Mouse (Mus musculus) hindbrain, embryonic 13.5 days (tissue): Measurements from ENCODE around the gene 1190005I06Rik. TPM values are rescaled to one million over a fixed set of nuclear protein-coding genes. Genes with fewer than 3 reads are reported as not detected.

ENCODE experiments used
- ATAC-seq: fragments of 200-750 bp; cut with Nextera tagmentation; 2 replicates; pipeline ENCODE4 v1.8.0; 2017; ENCODE audit warnings: moderate TSS enrichment; ENCODE audit not compliant: low FRiP score
- H3K27ac ChIP-seq: fragments of 300-500 bp; sonication (generic); 2 replicates; pipeline ENCODE4 v1.5.1; 2015; ENCODE audit warnings: inconsistent platforms, mild to moderate bottlenecking, moderate library complexity
- H3K27me3 ChIP-seq: fragments of 300-500 bp; sonication (generic); 2 replicates; pipeline ENCODE4 v1.6.1; 2015; ENCODE audit warnings: mild to moderate bottlenecking, inconsistent platforms
- H3K36me3 ChIP-seq: fragments of 300-500 bp; sonication (generic); 2 replicates; pipeline ENCODE4 v1.6.1; 2015; ENCODE audit warnings: mild to moderate bottlenecking, inconsistent platforms
- H3K4me1 ChIP-seq: fragments of 300-500 bp; sonication (generic); replicated peaks from 2 replicates; pipeline ENCODE4 v1.6.1; 2015; ENCODE audit warnings: inconsistent platforms
- H3K4me2 ChIP-seq: fragments of 300-500 bp; sonication (generic); 2 replicates; pipeline ENCODE4 v1.6.1; 2015; ENCODE audit warnings: inconsistent platforms, mild to moderate bottlenecking, moderate library complexity
- H3K4me3 ChIP-seq: fragments of 300-500 bp; sonication (generic); 2 replicates; pipeline ENCODE4 v1.5.1; 2015; ENCODE audit warnings: mild to moderate bottlenecking, inconsistent platforms
- H3K9ac ChIP-seq: fragments of 300-500 bp; sonication (generic); 2 replicates; pipeline ENCODE4 v1.6.1; 2015; ENCODE audit warnings: mild to moderate bottlenecking, inconsistent platforms
- H3K9me3 ChIP-seq: fragments of 300-500 bp; sonication (generic); 2 replicates; pipeline ENCODE4 v1.6.1; 2016; ENCODE audit warnings: inconsistent platforms
- WGBS: fragments of 180-500 bp; shearing (Covaris S2); methylation state at CpG from one replicate; pipeline ENCODE4 v1.1.7; 2015; 5-methylcytosine and 5-hydroxymethylcytosine counted together
- polyA plus RNA-seq: library from polyadenylated mRNA; unstranded; fragments of >200 nt; fragmentation: Nextera tagmentation; extraction: Ambion mirVana; gene quantifications from 2 replicates; pipeline ENCODE4 v1.2.1, GENCODE M21; 2015

1190005I06Rik gene
- polyA plus RNA-seq, 1 experiment from 2014 or later: 11.0 TPM

- no peak overlapping the region for H3K9ac ChIP-seq
- H3K36me3 ChIP-seq: peaks cover 20% of the 10 kb centered on the region
- H3K4me1 ChIP-seq: peaks cover 16% of the 10 kb centered on the region
- H3K27ac ChIP-seq: no peak overlapping the region
- H3K9me3 ChIP-seq: no peaks in the 10 kb centered on the region
- no peaks in the 10 kb centered on the region for H3K27me3 ChIP-seq
- 95% methylated on average over 10 of the region's 10 CpGs for WGBS
- H3K4me3 ChIP-seq: no peak overlapping the region
- no peak overlapping the region for H3K4me2 ChIP-seq
- ATAC-seq: no peak
Observed at GRCm38 (mm10) chr8:120585521-120585920, 61.9 kb downstream of the 1190005I06Rik start.

DNA sequence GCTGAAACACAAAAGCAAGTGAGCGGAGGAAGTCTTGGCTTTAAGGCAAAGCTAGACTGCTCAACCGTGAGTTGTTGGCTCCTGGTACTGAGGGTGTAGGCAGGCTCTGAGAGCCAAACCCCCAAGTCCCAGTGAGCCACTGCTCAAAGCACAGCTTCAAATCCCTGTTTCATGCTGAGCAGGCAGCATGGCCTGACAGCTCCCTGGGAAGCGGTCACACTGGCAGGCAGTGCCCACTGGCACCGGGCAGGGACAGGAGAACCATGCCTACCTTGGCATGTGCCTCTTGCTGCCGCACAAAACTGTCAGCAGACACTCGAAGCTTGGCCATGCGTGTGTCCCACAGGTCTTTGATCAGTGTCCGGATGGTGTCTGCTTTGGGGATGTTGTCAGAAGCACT lies 65.6 kb downstream of the 1190005I06Rik start:
- Histone ChIP-seq H3K36me3 (peaks cover 55% of the 10 kb centered on the region), H3K27ac (no peak overlapping the region), H3K9ac (no peak overlapping the region)

DNA sequence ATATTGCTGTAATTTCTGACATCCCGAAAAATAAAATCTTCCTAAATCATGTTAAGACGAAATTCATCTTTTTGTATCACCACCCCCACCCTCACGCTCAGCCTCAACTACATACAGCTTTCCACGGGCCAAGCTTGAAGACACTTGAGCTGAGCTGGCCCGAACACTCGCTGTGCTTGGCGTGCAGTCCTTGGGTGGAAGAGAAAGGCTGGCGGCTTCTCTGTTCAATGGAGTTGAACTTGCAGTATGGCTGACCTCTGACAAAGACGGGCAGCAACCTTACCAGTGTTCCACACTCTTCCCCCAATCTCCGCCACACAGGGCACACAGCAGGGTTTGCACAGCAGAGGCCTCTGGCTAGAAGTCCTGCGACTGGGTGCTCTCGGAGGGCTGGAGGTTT lies 66.1 kb downstream of the 1190005I06Rik start:
- ATAC-seq: no peak
- WGBS: 92% methylated on average over 12 of the region's 12 CpGs

More for the DNA sequence above, 65.6 kb downstream of the 1190005I06Rik start:
- no peak overlapping the region for H3K4me2 ChIP-seq
- peaks cover 4% of the 10 kb centered on the region; the same call in 1 of the 2 replicates for H3K4me1 ChIP-seq
- no peaks in the 10 kb centered on the region for H3K27me3 ChIP-seq
- 96% methylated on average over 8 of the region's 8 CpGs for WGBS
- no peak for ATAC-seq
- H3K4me3 ChIP-seq: no peak overlapping the region
- H3K9me3 ChIP-seq: no peaks in the 10 kb centered on the region

DNA sequence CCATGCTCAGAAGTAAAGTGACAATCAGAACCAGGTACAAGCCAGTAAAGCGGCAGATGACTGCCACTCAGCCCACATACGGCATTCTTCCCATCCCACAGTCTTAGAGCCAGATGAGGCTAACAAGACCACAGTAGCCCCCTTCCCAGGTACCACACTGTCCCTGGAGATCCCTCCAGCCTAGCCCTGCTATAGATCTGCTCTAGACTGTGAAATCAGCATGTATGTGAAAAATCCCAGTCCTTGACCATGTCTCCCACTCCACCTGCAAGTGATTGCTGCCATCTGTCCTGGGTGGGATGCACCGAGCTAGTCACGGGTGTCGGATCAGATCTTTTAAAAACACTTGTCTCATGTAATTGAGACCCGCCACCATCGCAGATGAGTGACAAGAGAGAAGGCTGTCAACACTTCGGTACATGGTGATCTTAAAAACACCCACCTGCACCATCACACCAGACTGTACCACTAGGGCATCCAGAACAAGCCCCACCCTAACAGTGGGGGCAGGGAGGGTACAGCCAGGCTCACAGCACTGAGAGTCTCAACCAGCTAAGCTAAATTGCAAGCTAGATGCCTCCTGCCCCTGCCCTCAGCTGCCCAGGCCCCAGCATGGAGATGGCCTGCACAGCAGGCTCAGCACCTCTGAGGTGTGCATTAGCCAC lies 67.0 kb downstream of the 1190005I06Rik start:
- Histone ChIP-seq H3K9ac (0 out of 2 replicates have a peak overlapping the region, but pooled peaks have one; percentile 15), H3K9me3 (no peaks in the 10 kb centered on the region), H3K4me2 (no peak overlapping the region), H3K27ac (no peak overlapping the region), H3K4me3 (no peak overlapping the region), H3K27me3 (no peaks in the 10 kb centered on the region), H3K4me1 (peaks cover 14% of the 10 kb centered on the region), H3K36me3 (peaks cover 69% of the 10 kb centered on the region)
- ATAC-seq: no peak
- WGBS: 87% methylated on average over 8 of the region's 8 CpGs

More for the DNA sequence above, 66.1 kb downstream of the 1190005I06Rik start:
- Histone ChIP-seq H3K9ac (no peak overlapping the region), H3K27me3 (no peaks in the 10 kb centered on the region), H3K4me2 (no peak overlapping the region), H3K9me3 (no peaks in the 10 kb centered on the region), H3K36me3 (peaks cover 60% of the 10 kb centered on the region), H3K4me3 (no peak overlapping the region), H3K4me1 (peaks cover 7% of the 10 kb centered on the region), H3K27ac (no peak overlapping the region)

GRCm38 (mm10) chr8:120577821-120578220 lies 69.6 kb downstream of the 1190005I06Rik start:
- ATAC-seq: no peak

DNA sequence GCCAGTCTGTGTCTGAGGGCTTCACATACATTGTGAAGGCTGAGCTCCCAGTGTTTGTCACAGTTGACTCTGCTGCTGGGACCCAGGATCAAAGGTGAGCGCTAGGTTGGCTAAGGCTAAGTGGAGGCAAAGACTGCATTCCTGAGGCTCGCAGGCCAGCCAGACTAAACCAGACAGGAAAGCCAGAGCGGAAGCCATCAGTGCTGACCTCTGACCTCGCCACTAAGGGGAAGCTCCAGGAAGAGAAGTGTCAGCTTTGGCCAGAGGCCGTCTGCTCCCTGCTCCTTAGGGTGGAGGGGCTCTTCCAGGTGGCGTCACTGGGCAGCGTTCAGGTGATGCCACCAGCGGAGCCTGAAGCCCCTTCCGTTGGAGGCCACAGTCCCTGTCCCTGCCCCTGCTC lies 71.6 kb downstream of the 1190005I06Rik start:
- 71% methylated on average over 9 of the region's 9 CpGs for WGBS
- H3K36me3 ChIP-seq: peaks cover 98% of the 10 kb centered on the region
- H3K27ac ChIP-seq: 0 out of 2 replicates have a peak overlapping the region, but pooled peaks have one; percentile 12

More at GRCm38 (mm10) chr8:120577821-120578220, 69.6 kb downstream of the 1190005I06Rik start:
- WGBS: 77% methylated on average over 17 of the region's 17 CpGs
- peak overlapping the region; percentile 31 for H3K27ac ChIP-seq
- no peak overlapping the region for H3K4me3 ChIP-seq
- H3K4me1 ChIP-seq: peaks cover 25% of the 10 kb centered on the region
- no peak overlapping the region for H3K4me2 ChIP-seq
- H3K36me3 ChIP-seq: peaks cover 95% of the 10 kb centered on the region
- H3K27me3 ChIP-seq: no peaks in the 10 kb centered on the region
- no peaks in the 10 kb centered on the region for H3K9me3 ChIP-seq
- 0 out of 2 replicates have a peak overlapping the region, but pooled peaks have one; percentile 4 for H3K9ac ChIP-seq

DNA sequence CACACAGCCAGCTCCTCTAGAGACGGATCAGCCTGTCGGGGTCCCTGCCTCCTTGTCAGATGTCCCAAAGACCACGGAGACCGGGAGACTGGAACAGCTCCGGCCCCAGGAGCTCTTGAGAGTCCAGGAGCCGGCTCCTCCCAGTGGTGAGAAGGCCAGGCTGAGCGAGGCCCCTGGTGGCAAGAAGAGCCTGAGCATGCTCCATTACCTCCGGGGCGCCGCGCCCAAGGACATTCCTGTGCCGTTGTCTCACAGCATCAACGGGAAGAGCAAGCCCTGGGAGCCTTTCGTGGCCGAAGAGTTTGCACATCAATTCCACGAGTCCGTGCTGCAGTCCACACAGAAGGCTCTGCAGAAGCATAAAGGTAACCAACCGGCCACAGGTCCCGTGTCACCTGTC lies 72.5 kb downstream of the 1190005I06Rik start:
- Histone ChIP-seq H3K4me1 (peaks cover 34% of the 10 kb centered on the region), H3K27me3 (no peaks in the 10 kb centered on the region), H3K4me3 (no peak overlapping the region), H3K36me3 (peaks cover 94% of the 10 kb centered on the region), H3K9ac (peak overlapping the region; percentile 49; the same call in 1 of the 2 replicates), H3K9me3 (no peaks in the 10 kb centered on the region), H3K27ac (no peak overlapping the region), H3K4me2 (no peak overlapping the region)
- no peak for ATAC-seq
- 75% methylated on average over 19 of the region's 19 CpGs for WGBS

More for the DNA sequence above, 71.6 kb downstream of the 1190005I06Rik start:
- H3K4me2 ChIP-seq: no peak overlapping the region
- no peaks in the 10 kb centered on the region for H3K27me3 ChIP-seq
- no peaks in the 10 kb centered on the region for H3K9me3 ChIP-seq
- no peak overlapping the region for H3K4me3 ChIP-seq
- no peak for ATAC-seq
- H3K9ac ChIP-seq: no peak overlapping the region
- H3K4me1 ChIP-seq: peaks cover 30% of the 10 kb centered on the region

GRCm38 (mm10) chr8:120573866-120574265 lies 73.6 kb downstream of the 1190005I06Rik start:
- peaks cover 34% of the 10 kb centered on the region for H3K4me1 ChIP-seq
- H3K27me3 ChIP-seq: no peaks in the 10 kb centered on the region
- no peak for ATAC-seq
- peak overlapping the region; percentile 18; the same call in 1 of the 2 replicates for H3K27ac ChIP-seq
- peaks cover 95% of the 10 kb centered on the region for H3K36me3 ChIP-seq
- H3K9ac ChIP-seq: no peak overlapping the region
- 71% methylated on average over 11 of the region's 11 CpGs for WGBS
- no peaks in the 10 kb centered on the region for H3K9me3 ChIP-seq
- H3K4me2 ChIP-seq: no peak overlapping the region
- no peak overlapping the region for H3K4me3 ChIP-seq

- WGBS: 75% methylated on average over 21 of the region's 21 CpGs
- Histone ChIP-seq H3K4me2 (no peak overlapping the region), H3K9ac (no peak overlapping the region), H3K4me3 (no peak overlapping the region), H3K4me1 (peaks cover 30% of the 10 kb centered on the region), H3K27ac (no peak overlapping the region), H3K9me3 (no peaks in the 10 kb centered on the region), H3K27me3 (no peaks in the 10 kb centered on the region), H3K36me3 (peaks cover 95% of the 10 kb centered on the region)
- no peak for ATAC-seq
Observed at GRCm38 (mm10) chr8:120572534-120572933, 74.9 kb downstream of the 1190005I06Rik start.

- WGBS: 73% methylated on average over 8 of the region's 8 CpGs
- ATAC-seq: no peak
- Histone ChIP-seq H3K36me3 (peaks cover 95% of the 10 kb centered on the region), H3K4me2 (no peak overlapping the region), H3K27me3 (no peaks in the 10 kb centered on the region), H3K4me3 (no peak overlapping the region), H3K4me1 (peaks cover 38% of the 10 kb centered on the region), H3K27ac (no peak overlapping the region), H3K9ac (no peak overlapping the region), H3K9me3 (no peaks in the 10 kb centered on the region)
Observed at GRCm38 (mm10) chr8:120571561-120571960, 75.9 kb downstream of the 1190005I06Rik start.

DNA sequence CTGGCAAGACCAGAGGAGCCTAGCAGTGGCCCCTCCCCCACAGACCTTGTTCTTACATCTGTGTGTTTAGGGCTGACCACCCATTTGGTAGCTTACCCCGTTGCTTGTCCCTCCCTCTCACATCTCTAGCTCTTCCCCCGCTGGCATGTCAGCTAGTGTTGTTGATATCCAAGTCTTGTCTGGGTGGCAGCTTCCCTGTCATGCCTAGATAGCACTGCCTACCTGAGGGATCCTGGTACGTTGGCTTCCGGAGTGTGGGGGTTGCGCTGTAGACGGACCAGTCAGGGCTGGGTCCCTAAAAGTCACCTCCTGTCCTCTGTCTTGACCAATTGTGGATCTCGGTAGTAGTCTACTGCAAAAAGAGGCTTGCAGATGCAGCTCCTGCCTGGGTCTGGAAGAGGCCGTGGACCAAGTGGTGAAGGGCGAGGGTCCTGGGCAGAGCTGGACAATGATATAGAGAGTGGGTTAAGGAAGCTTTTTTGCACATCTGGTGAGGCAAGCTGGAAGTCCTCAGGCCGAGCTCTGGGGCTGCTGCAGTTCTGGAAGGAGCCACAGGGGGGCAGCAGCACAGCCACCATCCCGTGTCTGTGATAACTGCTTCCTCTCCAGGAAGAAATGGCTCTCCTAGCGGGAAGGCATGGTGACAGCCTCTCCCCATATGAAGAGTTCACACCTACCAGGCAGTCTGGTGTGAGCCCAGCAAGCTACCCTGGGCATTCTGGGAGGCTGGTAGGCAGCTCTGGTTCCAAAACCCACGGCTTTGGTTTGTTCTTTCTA lies 77.3 kb downstream of the 1190005I06Rik start:
- ATAC-seq: no peak
- no peaks in the 10 kb centered on the region for H3K27me3 ChIP-seq
- H3K4me1 ChIP-seq: peaks cover 43% of the 10 kb centered on the region
- H3K9me3 ChIP-seq: no peaks in the 10 kb centered on the region
- H3K4me2 ChIP-seq: no peak overlapping the region
- H3K9ac ChIP-seq: no peak overlapping the region
- H3K27ac ChIP-seq: 0 out of 2 replicates have a peak overlapping the region, but pooled peaks have one; percentile 50
- peaks cover 84% of the 10 kb centered on the region for H3K36me3 ChIP-seq
- WGBS: 57% methylated on average over 13 of the region's 13 CpGs
- no peak overlapping the region for H3K4me3 ChIP-seq

DNA sequence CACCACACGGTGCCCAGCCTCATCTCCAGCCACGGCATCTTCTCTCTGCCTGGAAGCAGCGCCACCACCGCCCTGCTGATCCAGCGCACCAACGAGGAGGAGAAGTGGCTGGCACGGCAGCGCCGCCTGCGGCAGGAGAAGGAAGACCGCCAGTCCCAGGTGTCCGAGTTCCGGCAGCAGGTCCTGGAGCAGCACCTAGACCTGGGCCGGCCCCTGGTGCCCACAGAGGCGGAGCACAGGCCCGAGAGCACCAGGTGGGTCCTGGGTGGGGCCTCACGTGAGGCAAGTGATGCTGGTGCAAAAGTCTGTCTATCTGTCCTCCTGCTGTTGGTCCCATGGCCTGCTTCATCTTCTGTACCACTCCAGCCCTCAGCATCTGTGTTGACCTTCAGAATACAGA lies 78.3 kb downstream of the 1190005I06Rik start:
- Histone ChIP-seq H3K27ac (no peak overlapping the region), H3K9ac (no peak overlapping the region), H3K4me3 (no peak overlapping the region), H3K36me3 (peaks cover 74% of the 10 kb centered on the region), H3K4me1 (peaks cover 49% of the 10 kb centered on the region), H3K27me3 (no peaks in the 10 kb centered on the region), H3K4me2 (no peak overlapping the region), H3K9me3 (no peaks in the 10 kb centered on the region)
- ATAC-seq: no peak
- 97% methylated on average over 17 of the region's 17 CpGs for WGBS
